Mouse (Mus musculus) stomach, postnatal 0 days (tissue): ENCODE data around the gene Ccdc91. TPM values are rescaled to one million over a fixed set of nuclear protein-coding genes. Genes with fewer than 3 reads are reported as not detected.
A peak's percentile ranks its signal among the peaks of the same experiment; 100 is the strongest.

Experiments used
- ATAC-seq: fragments of 200-750 bp; cut with Nextera tagmentation; 2 replicates; pipeline ENCODE4 v1.8.0; 2017; ENCODE audit not compliant: low FRiP score, low TSS enrichment
- DNase-seq: peaks from one replicate; pipeline ENCODE4 v3.0.0-alpha.2; 2016; ENCODE audit warnings: low spot score
- H3K27ac ChIP-seq: fragments of 300-500 bp; sonication (generic); replicated peaks from 2 replicates; pipeline ENCODE4 v1.5.1; 2014; ENCODE audit warnings: mild to moderate bottlenecking, control low read depth
- H3K27me3 ChIP-seq: fragments of 300-500 bp; sonication (generic); 2 replicates; pipeline ENCODE4 v1.6.1; 2014; ENCODE audit warnings: low read length; ENCODE audit not compliant: control insufficient read depth, insufficient read depth
- H3K36me3 ChIP-seq: fragments of 300-500 bp; sonication (generic); 2 replicates; pipeline ENCODE4 v1.6.1; 2014; ENCODE audit warnings: low read length, mixed read lengths; ENCODE audit not compliant: control insufficient read depth, insufficient read depth
- H3K4me1 ChIP-seq: fragments of 300-500 bp; sonication (generic); replicated peaks from 2 replicates; pipeline ENCODE4 v1.6.1; 2014; ENCODE audit warnings: antibody characterized with exemption; ENCODE audit not compliant: control insufficient read depth, insufficient read depth
- H3K4me2 ChIP-seq: fragments of 300-500 bp; sonication (generic); replicated peaks from 2 replicates; pipeline ENCODE4 v1.6.1; 2014; ENCODE audit warnings: low read depth, mild to moderate bottlenecking, control low read depth, moderate library complexity
- H3K4me3 ChIP-seq: fragments of 300-500 bp; sonication (generic); 2 replicates; pipeline ENCODE4 v1.5.1; 2014; ENCODE audit warnings: low read depth, low read length, control low read depth
- H3K9ac ChIP-seq: fragments of 300-500 bp; sonication (generic); 2 replicates; pipeline ENCODE4 v1.6.1; 2014; ENCODE audit warnings: mild to moderate bottlenecking, low read length, control low read depth, mixed read lengths
- H3K9me3 ChIP-seq: fragments of 300-500 bp; sonication (generic); 2 replicates; pipeline ENCODE4 v1.6.1; 2016; ENCODE audit warnings: low read length; ENCODE audit not compliant: control insufficient read depth
- CTCF ChIP-seq: IDR thresholded peaks from 2 replicates; pipeline ENCODE4 v1.5.1; 2016; ENCODE audit warnings: antibody characterized with exemption, low read depth, mild to moderate bottlenecking, moderate library complexity
- EP300 ChIP-seq: optimal IDR thresholded peaks from 2 replicates; pipeline ENCODE3; 2016; ENCODE audit warnings: antibody characterized with exemption
- WGBS: fragments of 180-500 bp; shearing (Covaris S2); extraction: QIAGEN DNeasy Blood & Tissue Kit; methylation state at CpG from one replicate; pipeline ENCODE4 v1.1.7; 2014; 5-methylcytosine and 5-hydroxymethylcytosine counted together
- polyA plus RNA-seq: library from polyadenylated mRNA; unstranded; fragments of >200 nt; fragmentation: Nextera tagmentation; extraction: Ambion mirVana; gene quantifications from 2 replicates; pipeline ENCODE4 v1.2.1, GENCODE M21; 2015

Gene Ccdc91
- polyA plus RNA-seq, 1 experiment from 2014 or later, result 16.2 TPM

GRCm38 (mm10) chr6:147658025-147658424, 182.4 kb downstream of the Ccdc91 start:
- Histone ChIP-seq H3K27ac (no peak overlapping the region), H3K27me3 (no peaks in the 10 kb centered on the region), H3K4me2 (no peak overlapping the region), H3K4me1 (no peaks in the 10 kb centered on the region), H3K4me3 (no peak overlapping the region), H3K9me3 (no peaks in the 10 kb centered on the region), H3K9ac (no peak overlapping the region), H3K36me3 (no peaks in the 10 kb centered on the region)
- no peak for ATAC-seq
- TF ChIP-seq CTCF (no peak), EP300 (no peak)
- DNase-seq, result no peak

GRCm38 (mm10) chr6:147660718-147661117, 185.1 kb downstream of the Ccdc91 start:
- WGBS, result 60% methylated on average over 1 of the region's 1 CpGs
- Histone ChIP-seq H3K4me2 (no peak overlapping the region), H3K9ac (no peak overlapping the region), H3K36me3 (no peaks in the 10 kb centered on the region), H3K27me3 (no peaks in the 10 kb centered on the region), H3K4me1 (no peaks in the 10 kb centered on the region), H3K4me3 (no peak overlapping the region), H3K27ac (no peak overlapping the region), H3K9me3 (no peaks in the 10 kb centered on the region)
- no peak for TF ChIP-seq CTCF
- no peak for TF ChIP-seq EP300
- ATAC-seq (no peak), DNase-seq (no peak)

- 68% methylated on average over 4 of the region's 4 CpGs for WGBS
Measured at GRCm38 (mm10) chr6:147661841-147662240, 186.2 kb downstream of the Ccdc91 start.

GRCm38 (mm10) chr6:147662610-147663009, 187.0 kb downstream of the Ccdc91 start:
- no peaks in the 10 kb centered on the region for H3K9me3 ChIP-seq
- no peaks in the 10 kb centered on the region for H3K27me3 ChIP-seq
- H3K4me1 ChIP-seq, result no peaks in the 10 kb centered on the region
- DNase-seq (no peak), ATAC-seq (no peak)
- H3K9ac ChIP-seq, result no peak overlapping the region
- no peak overlapping the region for H3K4me3 ChIP-seq
- H3K4me2 ChIP-seq, result no peak overlapping the region
- H3K27ac ChIP-seq, result no peak overlapping the region
- TF ChIP-seq CTCF (no peak), EP300 (no peak)
- H3K36me3 ChIP-seq, result no peaks in the 10 kb centered on the region
- 75% methylated on average over 2 of the region's 2 CpGs for WGBS

More at GRCm38 (mm10) chr6:147661841-147662240, 186.2 kb downstream of the Ccdc91 start:
- Histone ChIP-seq H3K27me3 (no peaks in the 10 kb centered on the region), H3K4me1 (no peaks in the 10 kb centered on the region), H3K9me3 (no peaks in the 10 kb centered on the region), H3K27ac (no peak overlapping the region), H3K9ac (no peak overlapping the region), H3K4me3 (no peak overlapping the region), H3K36me3 (no peaks in the 10 kb centered on the region), H3K4me2 (no peak overlapping the region)
- ATAC-seq, result no peak
- TF ChIP-seq CTCF (no peak), EP300 (no peak)
- DNase-seq, result no peak

GRCm38 (mm10) chr6:147664339-147664738, 188.7 kb downstream of the Ccdc91 start:
- DNase-seq (peak; percentile 48), ATAC-seq (no peak)
- H3K4me1 ChIP-seq, result no peaks in the 10 kb centered on the region
- H3K27me3 ChIP-seq, result no peaks in the 10 kb centered on the region
- no peaks in the 10 kb centered on the region for H3K36me3 ChIP-seq
- 47% methylated on average over 3 of the region's 3 CpGs for WGBS
- H3K4me3 ChIP-seq, result no peak overlapping the region
- H3K9me3 ChIP-seq, result no peaks in the 10 kb centered on the region
- H3K4me2 ChIP-seq, result no peak overlapping the region
- no peak overlapping the region for H3K27ac ChIP-seq
- H3K9ac ChIP-seq, result no peak overlapping the region
- peak; percentile 66 for TF ChIP-seq CTCF
- no peak for TF ChIP-seq EP300

- H3K4me2 ChIP-seq, result no peak overlapping the region
- DNase-seq (no peak), ATAC-seq (no peak)
- H3K27me3 ChIP-seq, result no peaks in the 10 kb centered on the region
- TF ChIP-seq EP300 (no peak), CTCF (no peak)
- no peak overlapping the region for H3K27ac ChIP-seq
- 96% methylated on average over 1 of the region's 1 CpGs for WGBS
- H3K4me3 ChIP-seq, result no peak overlapping the region
- H3K4me1 ChIP-seq, result no peaks in the 10 kb centered on the region
- H3K36me3 ChIP-seq, result no peaks in the 10 kb centered on the region
- H3K9ac ChIP-seq, result no peak overlapping the region
- no peaks in the 10 kb centered on the region for H3K9me3 ChIP-seq
Measured at GRCm38 (mm10) chr6:147671366-147671765, 195.7 kb downstream of the Ccdc91 start.
